Mouse (Mus musculus): ENCODE results near the gene Klhl20.
A peak's percentile ranks its signal among the peaks of the same experiment; 100 is the strongest.

Gene Klhl20

GRCm38 (mm10) chr1:161071272-161071620 lies 60.1 kb downstream of the Klhl20 start:
- peak; percentile 68 for DNase-seq (ENCODE audit: low read depth, low spot score)

DNA sequence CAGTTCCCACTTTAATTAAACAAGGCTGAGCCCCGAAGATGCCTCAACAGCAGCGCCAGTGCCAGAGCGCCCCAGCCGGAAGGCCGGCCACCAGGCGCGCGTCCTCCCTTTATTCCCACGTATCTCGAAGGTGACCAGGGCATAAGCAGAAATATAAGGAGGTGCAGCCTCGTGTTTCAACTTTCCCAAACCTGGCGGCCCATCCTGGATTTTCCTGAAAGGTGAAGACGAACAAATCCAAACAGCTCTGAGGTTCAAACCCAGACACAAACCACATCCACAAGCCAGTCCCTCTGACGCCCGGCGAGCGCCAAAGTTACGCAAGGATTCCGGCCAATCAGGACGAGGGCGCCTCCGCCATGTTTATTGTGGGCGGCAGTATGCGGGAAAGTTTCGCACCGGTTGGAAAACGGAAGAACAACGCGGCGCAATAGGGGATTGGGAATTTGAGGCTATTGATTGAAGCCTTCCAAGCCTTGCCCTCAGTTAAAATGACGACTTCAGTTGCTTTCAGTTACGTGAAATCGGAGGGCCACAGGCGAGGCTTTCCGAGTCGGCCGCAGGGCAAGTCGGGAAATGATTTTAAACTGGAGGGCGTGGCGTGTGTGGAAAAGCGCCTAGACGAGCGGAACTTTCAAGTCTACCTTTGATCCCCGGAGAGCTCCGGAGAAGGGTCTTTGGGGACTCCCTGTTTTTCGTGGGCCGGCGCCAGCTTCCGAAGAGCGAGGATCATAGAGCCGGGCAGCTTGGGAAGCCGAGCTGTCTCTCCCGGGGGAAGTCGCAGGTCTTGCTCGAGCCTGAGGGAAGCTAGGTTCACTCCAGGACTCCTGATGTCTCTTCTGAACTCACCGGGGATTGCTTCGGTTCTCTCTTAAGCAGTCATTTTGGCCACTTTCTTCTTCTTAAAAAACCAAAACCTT lies 60.7 kb downstream of the Klhl20 start, which contains the start of the genes Dars2 and Cenpl:
Dars2 (minus strand) TSS at position 307 of the 920 bp plus-strand sequence.
Cenpl (plus strand) TSS at position 362 of the 920 bp plus-strand sequence.
- peak; percentile 97 for DNase-seq (ENCODE audit: low read depth, low spot score)

- no peak for DNase-seq (ENCODE audit: low read depth, low spot score)
Observed at GRCm38 (mm10) chr1:161063351-161063750, 68.0 kb downstream of the Klhl20 start.

DNA sequence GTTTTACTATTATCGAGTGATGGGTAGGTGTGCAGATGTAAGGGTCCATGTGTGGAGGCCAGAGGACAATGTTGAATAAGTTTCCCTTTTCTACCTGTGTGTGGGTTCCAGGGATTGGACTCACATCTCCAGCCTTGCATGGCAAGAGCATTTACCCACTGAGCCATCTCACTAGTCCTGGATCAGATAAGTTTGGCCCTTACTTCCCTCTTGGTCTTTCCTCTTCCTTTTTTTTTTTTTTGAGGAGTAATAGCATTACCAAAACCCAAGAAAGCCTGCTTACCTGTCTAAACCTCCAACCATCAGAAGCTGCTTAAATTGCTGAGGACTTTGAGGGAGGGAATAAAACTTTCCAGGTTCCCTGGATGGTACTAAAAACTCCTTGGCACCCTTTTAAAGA lies 74.1 kb downstream of the Klhl20 start:
- DNase-seq (ENCODE audit: low read depth, low spot score), result no peak

DNA sequence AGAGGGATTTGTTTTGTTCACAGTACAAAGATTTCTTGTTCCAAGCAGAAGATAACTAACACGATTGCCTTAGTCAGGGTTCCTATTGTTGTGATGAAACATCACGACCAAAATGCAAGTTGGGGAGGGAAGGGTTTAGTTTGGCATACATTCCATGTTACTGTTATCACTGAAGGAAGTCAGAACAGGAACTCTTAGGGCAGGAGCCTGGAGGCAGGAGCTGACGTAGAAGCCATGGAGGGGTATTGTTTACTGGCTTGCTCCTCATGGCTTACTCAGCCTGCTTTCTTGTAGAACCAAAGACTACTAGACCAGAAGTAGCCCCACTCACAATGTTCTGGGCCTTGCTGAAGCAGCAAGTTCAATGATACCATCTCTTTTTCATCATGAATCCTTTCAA lies 84.3 kb downstream of the Klhl20 start:
- DNase-seq (ENCODE audit: low read depth, low spot score), result no peak

DNA sequence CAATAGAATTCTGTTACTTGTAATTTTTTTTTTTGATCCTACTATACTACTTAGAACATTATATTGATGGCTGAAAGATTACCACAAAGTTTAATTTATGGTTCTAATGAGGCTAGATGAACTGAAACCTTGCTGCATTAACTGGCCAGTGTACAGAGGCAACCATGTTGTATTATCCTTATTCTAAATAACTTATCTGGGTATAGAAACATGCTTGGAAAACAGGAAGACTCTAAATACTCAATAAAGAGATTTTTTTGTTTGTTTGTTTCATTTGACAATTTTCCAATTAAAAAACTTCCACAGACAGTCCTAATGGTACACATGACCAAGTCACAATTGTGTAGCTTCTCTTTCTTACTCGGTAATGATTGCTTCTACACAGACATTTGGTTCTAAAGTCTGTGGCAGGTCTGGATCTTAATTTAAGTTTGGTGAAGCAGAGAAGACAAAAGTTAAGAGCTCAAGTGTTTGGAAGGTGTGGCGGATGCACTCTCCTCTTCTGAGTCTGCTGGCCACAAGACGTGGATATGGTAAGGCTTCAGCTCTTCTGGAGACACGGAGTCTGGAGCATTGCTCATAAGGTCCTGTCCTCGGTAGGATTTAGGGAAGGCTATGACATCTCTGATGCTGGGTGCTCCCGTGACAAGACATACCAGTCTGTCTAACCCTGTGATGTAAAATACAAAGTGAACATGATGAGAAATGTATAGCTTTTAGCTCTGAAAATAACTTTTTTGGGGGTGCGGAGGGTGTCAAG lies 89.9 kb downstream of the Klhl20 start:
- no peak for DNase-seq (ENCODE audit: low read depth, low spot score)

DNA sequence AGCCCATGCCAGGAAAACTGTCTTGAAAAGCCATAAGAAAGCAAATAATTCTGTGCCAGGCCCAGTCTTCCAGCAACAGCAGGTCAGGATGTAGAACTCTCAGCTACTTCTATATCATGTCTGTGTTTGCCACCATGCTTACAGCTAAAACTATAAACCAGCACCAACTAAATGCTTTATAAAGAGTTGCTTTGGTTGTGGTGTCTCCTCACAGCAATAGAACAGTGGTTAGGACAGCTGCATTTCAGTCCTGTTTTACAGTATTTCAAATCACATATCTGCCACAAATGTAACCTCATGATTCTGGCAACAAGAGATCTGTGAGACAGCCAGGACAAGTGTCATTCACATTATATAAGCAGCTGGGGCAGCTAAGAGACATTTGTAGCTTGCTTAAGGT lies 90.5 kb downstream of the Klhl20 start:
- no peak for DNase-seq (ENCODE audit: low read depth, low spot score)

DNA sequence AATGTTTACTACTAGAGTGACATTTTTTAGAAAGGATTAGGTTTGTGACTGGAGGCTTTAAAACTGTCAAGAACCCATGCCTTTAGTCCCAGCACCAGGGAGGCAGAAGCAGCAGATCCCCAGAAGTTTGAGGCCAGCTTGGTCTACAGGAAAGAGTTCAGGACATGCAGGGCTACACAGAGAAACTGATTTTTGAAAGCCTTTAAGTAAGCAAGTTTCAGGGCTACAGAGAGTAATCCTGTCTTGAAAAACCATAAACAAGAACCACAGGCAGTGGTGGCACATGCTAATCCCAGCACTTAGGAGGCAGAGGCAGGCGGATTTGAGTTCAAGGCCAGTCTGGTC lies 90.9 kb downstream of the Klhl20 start:
- no peak for DNase-seq (ENCODE audit: low read depth, low spot score)

DNA sequence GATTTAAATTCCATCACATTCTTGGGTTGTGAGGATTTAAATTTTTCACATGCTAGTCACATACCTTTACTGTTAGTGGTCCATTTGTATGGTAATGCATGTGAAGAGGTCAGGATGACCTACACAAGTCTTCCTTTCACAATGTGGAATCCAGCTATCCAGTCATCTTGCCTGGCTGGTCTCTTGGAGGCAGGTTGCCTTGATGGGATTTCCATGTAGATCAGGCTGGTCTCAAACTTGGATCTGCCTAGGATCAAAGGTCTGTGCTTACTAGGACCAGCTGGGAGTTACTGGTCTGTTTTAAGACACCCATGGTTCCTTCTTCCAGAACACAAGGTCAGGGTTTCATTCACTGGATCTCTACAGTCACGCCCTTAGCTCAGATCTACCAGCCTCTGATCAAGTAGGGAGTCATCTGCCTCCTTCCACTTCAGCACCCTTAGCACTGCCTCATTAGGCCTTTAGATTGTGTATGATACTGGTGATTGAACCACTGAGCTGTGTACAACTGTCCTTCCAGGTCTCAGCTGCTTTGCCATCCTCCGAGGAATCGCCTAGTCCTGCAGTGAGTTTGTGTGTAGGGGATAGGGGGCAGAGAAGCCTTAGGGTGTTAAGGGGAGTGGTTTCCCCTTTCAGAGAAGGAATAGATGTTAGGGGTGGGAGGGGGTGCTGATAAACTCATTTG lies 91.4 kb downstream of the Klhl20 start:
- no peak for DNase-seq (ENCODE audit: low read depth, low spot score)

DNA sequence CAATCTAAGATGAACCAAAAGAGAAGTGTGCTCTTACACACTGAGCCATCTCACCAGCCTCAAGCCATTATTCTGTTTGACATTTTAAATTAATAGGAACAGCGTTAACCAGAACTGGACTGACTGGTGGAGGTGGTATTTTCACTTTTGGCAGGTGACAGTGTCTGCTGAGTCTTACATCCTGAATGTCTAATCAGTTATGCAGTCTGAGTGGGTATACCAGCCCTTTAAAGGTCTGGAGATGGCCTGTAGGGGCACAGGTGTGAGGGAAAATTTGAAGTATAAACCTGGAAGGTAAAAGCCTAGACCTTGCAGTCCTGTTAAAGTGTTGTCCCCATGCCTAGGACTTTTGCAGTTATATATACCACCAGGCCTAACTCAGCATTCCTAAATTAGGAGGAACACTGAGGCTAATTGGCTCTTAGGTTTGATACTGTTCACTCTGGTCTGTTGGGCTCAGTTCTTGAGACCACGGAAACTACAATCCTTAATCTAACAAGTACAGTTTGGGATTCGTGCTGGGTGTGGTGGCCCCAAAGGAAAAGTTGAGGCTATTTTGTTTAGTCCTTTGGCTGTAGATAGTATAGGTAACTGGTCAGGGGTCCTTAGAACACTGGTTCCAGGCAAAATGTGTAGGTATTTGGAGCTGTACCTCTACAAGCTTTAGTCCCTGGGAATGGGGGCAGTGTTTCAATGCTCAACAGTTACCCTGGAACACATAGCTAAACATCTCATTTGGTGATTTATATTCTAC lies 92.2 kb downstream of the Klhl20 start:
- DNase-seq (ENCODE audit: low read depth, low spot score), result peak; percentile 22
